Mouse (Mus musculus) right cerebral cortex, postnatal 14 days (tissue): Measurements from ENCODE around the gene Kif13a.

ENCODE experiments used
- DNase-seq: peaks from one replicate; pipeline ENCODE4 v3.0.0; 2022

The Kif13a gene

GRCm38 (mm10) chr13:46880736-46881135 lies 48.9 kb downstream of the Kif13a start:
- DNase-seq: no peak

- DNase-seq: no peak
Observed at GRCm38 (mm10) chr13:46880243-46880642, 49.4 kb downstream of the Kif13a start.

GRCm38 (mm10) chr13:46877049-46877448 lies 52.6 kb downstream of the Kif13a start:
- DNase-seq: no peak

GRCm38 (mm10) chr13:46875377-46875776 lies 54.3 kb downstream of the Kif13a start:
- no peak for DNase-seq

- no peak for DNase-seq
Observed at GRCm38 (mm10) chr13:46872732-46873131, 56.9 kb downstream of the Kif13a start.

GRCm38 (mm10) chr13:46872194-46872593 lies 57.5 kb downstream of the Kif13a start:
- peak; percentile 17 for DNase-seq

GRCm38 (mm10) chr13:46869464-46869863 lies 60.2 kb downstream of the Kif13a start:
- no peak for DNase-seq

- no peak for DNase-seq
Observed at GRCm38 (mm10) chr13:46863169-46863748, 66.4 kb downstream of the Kif13a start.

GRCm38 (mm10) chr13:46859876-46860275 lies 69.8 kb downstream of the Kif13a start:
- DNase-seq: no peak

GRCm38 (mm10) chr13:46859173-46859572 lies 70.5 kb downstream of the Kif13a start:
- DNase-seq: no peak

- DNase-seq: no peak
Observed at GRCm38 (mm10) chr13:46858835-46859152, 70.9 kb downstream of the Kif13a start.

- DNase-seq: no peak
Observed at GRCm38 (mm10) chr13:46858143-46858834, 71.4 kb downstream of the Kif13a start.

- no peak for DNase-seq
Observed at GRCm38 (mm10) chr13:46854456-46854855, 75.2 kb downstream of the Kif13a start.

GRCm38 (mm10) chr13:46852470-46852869 lies 77.2 kb downstream of the Kif13a start:
- DNase-seq: no peak

- no peak for DNase-seq
Observed at GRCm38 (mm10) chr13:46845456-46845855, 84.2 kb downstream of the Kif13a start.

- no peak for DNase-seq
Observed at GRCm38 (mm10) chr13:46844561-46845235, 85.0 kb downstream of the Kif13a start.

- no peak for DNase-seq
Observed at GRCm38 (mm10) chr13:46843646-46844045, 86.0 kb downstream of the Kif13a start.

GRCm38 (mm10) chr13:46842185-46842584 lies 87.5 kb downstream of the Kif13a start:
- no peak for DNase-seq

- DNase-seq: no peak
Observed at GRCm38 (mm10) chr13:46841668-46842067, 88.0 kb downstream of the Kif13a start.

GRCm38 (mm10) chr13:46840676-46841075 lies 89.0 kb downstream of the Kif13a start:
- DNase-seq: no peak

- DNase-seq: no peak
Observed at GRCm38 (mm10) chr13:46839236-46839635, 90.4 kb downstream of the Kif13a start.

- no peak for DNase-seq
Observed at GRCm38 (mm10) chr13:46838551-46838950, 91.1 kb downstream of the Kif13a start.

GRCm38 (mm10) chr13:46835351-46835750 lies 94.3 kb downstream of the Kif13a start:
- no peak for DNase-seq

- DNase-seq: no peak
Observed at GRCm38 (mm10) chr13:46834805-46835204, 94.9 kb downstream of the Kif13a start.
